Mouse (Mus musculus): ENCODE measurements at regions not wholly inside any gene's neighbourhood (a gene's known extent, or its start where the extent isn't known, plus 50 kb on each side); places are given as distances from the start of the nearest gene placed in this dataset.

- DNase-seq (ENCODE audit: low read depth, low spot score) = no peak
Measured at GRCm38 (mm10) chr12:13164791-13165190, 84.2 kb downstream of the Ddx1 start.

GRCm38 (mm10) chr12:13161051-13161450 lies 88.0 kb downstream of the Ddx1 start:
- DNase-seq (ENCODE audit: low read depth, low spot score) = no peak

- DNase-seq (ENCODE audit: low read depth, low spot score) = peak; percentile 38
Measured at GRCm38 (mm10) chr12:13159346-13160055, 89.5 kb downstream of the Ddx1 start.

- DNase-seq (ENCODE audit: low read depth, low spot score) = no peak
Measured at GRCm38 (mm10) chr12:13157666-13158381, 91.2 kb downstream of the Ddx1 start.

GRCm38 (mm10) chr12:13157089-13157488 lies 91.9 kb downstream of the Ddx1 start:
- peak; percentile 49 for DNase-seq (ENCODE audit: low read depth, low spot score)

GRCm38 (mm10) chr12:13150751-13151150 lies 98.3 kb downstream of the Ddx1 start:
- no peak for DNase-seq (ENCODE audit: low read depth, low spot score)

- DNase-seq (ENCODE audit: low read depth, low spot score) = no peak
Measured at GRCm38 (mm10) chr12:13147251-13147650, 101.8 kb downstream of the Ddx1 start.

- DNase-seq (ENCODE audit: low read depth, low spot score) = no peak
Measured at GRCm38 (mm10) chr12:13145186-13146115, 103.6 kb downstream of the Ddx1 start.

- no peak for DNase-seq (ENCODE audit: low read depth, low spot score)
Measured at GRCm38 (mm10) chr12:13144739-13145138, 104.3 kb downstream of the Ddx1 start.

- DNase-seq (ENCODE audit: low read depth, low spot score) = no peak
Measured at GRCm38 (mm10) chr12:13140636-13141035, 108.4 kb downstream of the Ddx1 start.

- no peak for DNase-seq (ENCODE audit: low read depth, low spot score)
Measured at GRCm38 (mm10) chr12:13139189-13139588, 109.8 kb downstream of the Ddx1 start.

GRCm38 (mm10) chr12:13134168-13134567 lies 114.8 kb downstream of the Ddx1 start:
- DNase-seq (ENCODE audit: low read depth, low spot score) = no peak

GRCm38 (mm10) chr12:13129677-13130082 lies 119.3 kb downstream of the Ddx1 start:
- peak; percentile 43 for DNase-seq (ENCODE audit: low read depth, low spot score)

GRCm38 (mm10) chr12:13127407-13127806 lies 121.6 kb downstream of the Ddx1 start:
- no peak for DNase-seq (ENCODE audit: low read depth, low spot score)

- DNase-seq (ENCODE audit: low read depth, low spot score) = no peak
Measured at GRCm38 (mm10) chr12:13125054-13125453, 124.0 kb downstream of the Ddx1 start.

GRCm38 (mm10) chr12:13122282-13122681 lies 126.7 kb downstream of the Ddx1 start:
- DNase-seq (ENCODE audit: low read depth, low spot score) = no peak

- DNase-seq (ENCODE audit: low read depth, low spot score) = peak; percentile 76
Measured at GRCm38 (mm10) chr12:13120581-13120980, 128.4 kb downstream of the Ddx1 start.

GRCm38 (mm10) chr12:13119653-13120052 lies 129.4 kb downstream of the Ddx1 start:
- no peak for DNase-seq (ENCODE audit: low read depth, low spot score)

GRCm38 (mm10) chr12:13118026-13118425 lies 131.0 kb downstream of the Ddx1 start:
- no peak for DNase-seq (ENCODE audit: low read depth, low spot score)

GRCm38 (mm10) chr12:13114341-13114740 lies 134.7 kb downstream of the Ddx1 start:
- no peak for DNase-seq (ENCODE audit: low read depth, low spot score)

- DNase-seq (ENCODE audit: low read depth, low spot score) = no peak
Measured at GRCm38 (mm10) chr12:13106931-13107330, 142.1 kb downstream of the Ddx1 start.
